23 mouse cellular contexts compared by ENCODE assay signal in genomic region chr14:20423046-20423445, GRCm38 (mm10). TPM values are rescaled to one million over a fixed set of nuclear protein-coding genes. Genes with fewer than 3 reads are reported as not detected.
"Had no signal": no experiment of that assay in that cellular context is flagged by ENCODE, and none has a peak within 500 bp of the region (broad histone marks: within the 10 kb centered on the region; RNA-seq: fewer than 3 reads in every experiment).

No protein-coding gene starts in this region.

- DNase-seq: gastrocnemius, adult 2 months; gastrocnemius, postnatal 10 days; gastrocnemius, postnatal 25 days; heart, adult 2 months; heart, postnatal 36 days; kidney, adult 11 months; kidney, adult 8-10 months; kidney, postnatal 14 days; kidney, postnatal 36 days; layer of hippocampus, postnatal 36 days; left cerebral cortex, postnatal 4 days had no signal

- H3K27me3 ChIP-seq: heart, embryonic 13.5 days; heart, embryonic 15.5 days; hindbrain, embryonic 13.5 days; hindbrain, embryonic 15.5 days; limb, embryonic 13.5 days; limb, embryonic 15.5 days; liver, embryonic 12.5 days had no signal

- H3K9ac ChIP-seq: heart, embryonic 13.5 days; heart, embryonic 15.5 days; hindbrain, embryonic 13.5 days; hindbrain, embryonic 15.5 days; limb, embryonic 13.5 days; limb, embryonic 15.5 days; liver, embryonic 12.5 days; liver, embryonic 14.5 days had no signal

- H3K4me3 ChIP-seq: gastrocnemius, adult 2 months; heart, adult 2 months; heart, embryonic 13.5 days; heart, embryonic 15.5 days; hindbrain, embryonic 13.5 days; hindbrain, embryonic 15.5 days; limb, embryonic 13.5 days; limb, embryonic 15.5 days; liver, embryonic 12.5 days had no signal

- H3K27ac ChIP-seq: gastrocnemius, adult 2 months; heart, adult 2 months; heart, embryonic 13.5 days; heart, embryonic 15.5 days; hindbrain, embryonic 13.5 days; hindbrain, embryonic 15.5 days; hindbrain, postnatal 0 days; limb, embryonic 13.5 days; limb, embryonic 15.5 days; liver, embryonic 12.5 days; liver, embryonic 14.5 days had no signal

- H3K4me1 ChIP-seq: heart, embryonic 13.5 days; hindbrain, embryonic 13.5 days; hindbrain, embryonic 15.5 days; limb, embryonic 13.5 days; limb, embryonic 15.5 days; liver, embryonic 12.5 days had no signal

- H3K4me2 ChIP-seq: heart, embryonic 11.5 days; heart, embryonic 13.5 days; heart, embryonic 15.5 days; hindbrain, embryonic 13.5 days; hindbrain, embryonic 15.5 days; limb, embryonic 13.5 days; limb, embryonic 15.5 days; liver, embryonic 12.5 days had no signal

- ATAC-seq: hindbrain, postnatal 0 days; intestine, embryonic 16.5 days; liver, embryonic 12.5 days had no signal

- H3K9me3 ChIP-seq: heart, embryonic 13.5 days; heart, embryonic 15.5 days; hindbrain, embryonic 13.5 days; hindbrain, embryonic 15.5 days; limb, embryonic 13.5 days; limb, embryonic 15.5 days; liver, embryonic 12.5 days had no signal

- H3K36me3 ChIP-seq: heart, embryonic 13.5 days; heart, embryonic 15.5 days; hindbrain, embryonic 13.5 days; hindbrain, embryonic 15.5 days; limb, embryonic 13.5 days; limb, embryonic 15.5 days; liver, embryonic 12.5 days had no signal

RNA-seq across cellular contexts. Expression of gene Cfap70, which starts 29.0 kb away (rescaled TPM):
- polyA plus RNA-seq: heart, embryonic 11.5 days; liver, adult 2 months had no signal
